Mouse (Mus musculus) olfactory bulb, adult 2 months (tissue): ENCODE data around the gene Ntn5. TPM values are rescaled to one million over a fixed set of nuclear protein-coding genes. Genes with fewer than 3 reads are reported as not detected.

Experiments used
- H3K27ac ChIP-seq: fragments of 200-500 bp; 2 replicates; pipeline ENCODE4 v1.5.1; 2012; ENCODE audit warnings: low read depth, low read length; ENCODE audit not compliant: insufficient read depth
- H3K4me1 ChIP-seq: fragments of 200-500 bp; 2 replicates; pipeline ENCODE4 v1.6.1; 2012; ENCODE audit warnings: low read length; ENCODE audit not compliant: control insufficient read depth, insufficient read depth
- H3K4me3 ChIP-seq: fragments of 200-500 bp; 2 replicates; pipeline ENCODE4 v1.5.1; 2012; ENCODE audit warnings: mild to moderate bottlenecking, low read depth, low read length, moderate library complexity; ENCODE audit not compliant: insufficient read depth
- CTCF ChIP-seq: fragments of 200-500 bp; IDR thresholded peaks from 2 replicates; pipeline ENCODE4 v1.5.1; 2012; ENCODE audit warnings: low read depth, mild to moderate bottlenecking, low read length, moderate library complexity; ENCODE audit not compliant: insufficient read depth
- POLR2A ChIP-seq: fragments of 200-500 bp; IDR thresholded peaks from 2 replicates; pipeline ENCODE4 v1.6.1; 2012; ENCODE audit warnings: mild to moderate bottlenecking, low read depth, low read length, moderate library complexity; ENCODE audit not compliant: insufficient read depth
- WGBS: fragments of 180-500 bp; shearing (Covaris S2); methylation state at CpG from one replicate; pipeline ENCODE4 v1.1.7; 2018; 5-methylcytosine and 5-hydroxymethylcytosine counted together
- polyA plus RNA-seq: library from polyadenylated mRNA; stranded (reverse); fragments of >200 nt; gene quantifications from 2 replicates; pipeline ENCODE4 v1.2.4, GENCODE M21; 2012; ENCODE audit warnings: low replicate concordance; ENCODE audit not compliant: missing spikeins, insufficient read depth, insufficient read length

Gene Ntn5
- polyA plus RNA-seq, 1 experiment: not detected

- 45% methylated on average over 17 of the region's 17 CpGs for WGBS
- Histone ChIP-seq H3K27ac (no peak overlapping the region), H3K4me1 (peaks cover 31% of the 10 kb centered on the region), H3K4me3 (no peak overlapping the region)
- no peak for TF ChIP-seq CTCF
- no peak for TF ChIP-seq POLR2A
Measured at GRCm38 (mm10) chr7:45641391-45642040, 42.3 kb upstream of the Ntn5 start.

- Histone ChIP-seq H3K27ac (no peak overlapping the region), H3K4me1 (peaks cover 31% of the 10 kb centered on the region), H3K4me3 (no peak overlapping the region)
- 78% methylated on average over 5 of the region's 5 CpGs for WGBS
- TF ChIP-seq POLR2A (no peak), CTCF (no peak)
Measured at GRCm38 (mm10) chr7:45642083-45642482, 41.7 kb upstream of the Ntn5 start.

- Histone ChIP-seq H3K4me3 (peak overlapping the region; percentile 50), H3K27ac (peak overlapping the region; percentile 89), H3K4me1 (peaks cover 30% of the 10 kb centered on the region)
- TF ChIP-seq CTCF (no peak), POLR2A (no peak)
- 32% methylated on average over 16 of the region's 16 CpGs for WGBS
Measured at GRCm38 (mm10) chr7:45642503-45643255, 41.1 kb upstream of the Ntn5 start.

- Histone ChIP-seq H3K27ac (peak overlapping the region; percentile 89), H3K4me3 (peak overlapping the region; percentile 50), H3K4me1 (peaks cover 25% of the 10 kb centered on the region)
- WGBS: 7% methylated on average over 28 of the region's 28 CpGs
- TF ChIP-seq POLR2A (peak; percentile 67), CTCF (no peak)
Measured at GRCm38 (mm10) chr7:45643441-45644178, 40.2 kb upstream of the Ntn5 start.

- Histone ChIP-seq H3K27ac (peak overlapping the region; percentile 57), H3K4me3 (peak overlapping the region; percentile 47), H3K4me1 (peaks cover 25% of the 10 kb centered on the region)
- TF ChIP-seq CTCF (no peak), POLR2A (no peak; the same call in 1 of the 2 replicates)
- WGBS: 5% methylated on average over 18 of the region's 18 CpGs
Measured at GRCm38 (mm10) chr7:45644183-45644582, 39.6 kb upstream of the Ntn5 start.

GRCm38 (mm10) chr7:45644872-45645590, 38.8 kb upstream of the Ntn5 start:
- H3K4me3 ChIP-seq: peak overlapping the region; percentile 47
- WGBS: 66% methylated on average over 6 of the region's 6 CpGs
- peaks cover 25% of the 10 kb centered on the region for H3K4me1 ChIP-seq
- H3K27ac ChIP-seq: peak overlapping the region; percentile 57
- TF ChIP-seq CTCF: no peak

GRCm38 (mm10) chr7:45645591-45645971, 38.2 kb upstream of the Ntn5 start:
- H3K4me1 ChIP-seq: peaks cover 25% of the 10 kb centered on the region
- TF ChIP-seq POLR2A: no peak
- no peak overlapping the region for H3K4me3 ChIP-seq
- WGBS: 90% methylated on average over 7 of the region's 7 CpGs
- H3K27ac ChIP-seq: no peak overlapping the region

- no peak for TF ChIP-seq POLR2A
- TF ChIP-seq CTCF: no peak
- WGBS: 84% methylated on average over 4 of the region's 4 CpGs
- Histone ChIP-seq H3K4me1 (peaks cover 25% of the 10 kb centered on the region), H3K4me3 (no peak overlapping the region), H3K27ac (no peak overlapping the region)
Measured at GRCm38 (mm10) chr7:45646671-45647070, 37.2 kb upstream of the Ntn5 start.
